Comparison of ENCODE assay signal across 7 mouse cellular contexts in genomic region chr2:151980355-151980693, GRCm38 (mm10). TPM values are rescaled to one million over a fixed set of nuclear protein-coding genes. Genes with fewer than 3 reads are reported as not detected.
A peak's percentile ranks its signal among the peaks of the same experiment; 100 is the strongest.
DNase-seq lines count a peak whose midpoint lies in the region; ATAC-seq lines count a peak whose summit lies in the region.

No protein-coding gene starts in this region.

- H3K4me1 ChIP-seq in megakaryocyte, embryonic 14.5 days, result peaks cover 54% of the 10 kb centered on the region
- H3K4me1 ChIP-seq in forebrain, embryonic 10.5 days, result peaks cover 56% of the 10 kb centered on the region
- peaks cover 29% of the 10 kb centered on the region for H3K4me1 ChIP-seq in limb, embryonic 13.5 days
- peaks cover 31% of the 10 kb centered on the region for H3K4me1 ChIP-seq in stomach, embryonic 16.5 days (ENCODE audit: control insufficient read depth, insufficient read depth, low read length)

- 40% methylated on average over 3 of the region's 3 CpGs for WGBS in forebrain, embryonic 10.5 days
- 38% methylated on average over 3 of the region's 3 CpGs for WGBS in limb, embryonic 13.5 days
- 48% methylated on average over 3 of the region's 3 CpGs for WGBS in stomach, embryonic 16.5 days

- peak overlapping the region; percentile 97 for H3K4me3 ChIP-seq in megakaryocyte, embryonic 14.5 days (replicated peaks)
- peak overlapping the region; percentile 79 for H3K4me3 ChIP-seq in forebrain, embryonic 10.5 days
- peak overlapping the region; percentile 69 for H3K4me3 ChIP-seq in limb, embryonic 13.5 days
- H3K4me3 ChIP-seq in stomach, embryonic 16.5 days (replicated peaks; ENCODE audit: low read length), result peak overlapping the region; percentile 88

- H3K4me2 ChIP-seq in limb, embryonic 13.5 days (replicated peaks), result peak overlapping the region; percentile 86
- peak overlapping the region; percentile 62 for H3K4me2 ChIP-seq in stomach, embryonic 16.5 days (ENCODE audit: low read depth, low read length)

- H3K36me3 ChIP-seq in megakaryocyte, embryonic 14.5 days (replicated peaks; ENCODE audit: low read length), result peaks cover 29% of the 10 kb centered on the region
- H3K36me3 ChIP-seq in forebrain, embryonic 10.5 days (replicated peaks), result peaks cover 31% of the 10 kb centered on the region
- no peaks in the 10 kb centered on the region for H3K36me3 ChIP-seq in limb, embryonic 13.5 days
- H3K36me3 ChIP-seq in stomach, embryonic 16.5 days (ENCODE audit: control insufficient read depth, insufficient read depth, low read length), result no peaks in the 10 kb centered on the region

- H3K27ac ChIP-seq in forebrain, embryonic 10.5 days, result peak overlapping the region; percentile 94
- H3K27ac ChIP-seq in limb, embryonic 13.5 days, result peak overlapping the region; percentile 28; the same call in 1 of the 2 replicates
- no peak overlapping the region for H3K27ac ChIP-seq in stomach, embryonic 16.5 days (ENCODE audit: low read length)

- peak overlapping the region; percentile 84 for H3K9ac ChIP-seq in limb, embryonic 13.5 days
- peak overlapping the region; percentile 92; the same call in 1 of the 2 replicates for H3K9ac ChIP-seq in stomach, embryonic 16.5 days (ENCODE audit: low read length)

- H3K27me3 ChIP-seq in megakaryocyte, embryonic 14.5 days (replicated peaks), result peaks cover 5% of the 10 kb centered on the region
- peaks cover 8% of the 10 kb centered on the region; the same call in 1 of the 2 replicates for H3K27me3 ChIP-seq in forebrain, embryonic 10.5 days (ENCODE audit: poor library complexity, severe bottlenecking)
- H3K27me3 ChIP-seq in limb, embryonic 13.5 days, result no peaks in the 10 kb centered on the region; the same call in 1 of the 2 replicates
- no peaks in the 10 kb centered on the region for H3K27me3 ChIP-seq in stomach, embryonic 16.5 days (ENCODE audit: control insufficient read depth, insufficient read depth, low read length)

- H3K9me3 ChIP-seq in megakaryocyte, embryonic 14.5 days, result no peaks in the 10 kb centered on the region
- H3K9me3 ChIP-seq in forebrain, embryonic 10.5 days, result no peaks in the 10 kb centered on the region
- no peaks in the 10 kb centered on the region for H3K9me3 ChIP-seq in limb, embryonic 13.5 days
- no peaks in the 10 kb centered on the region for H3K9me3 ChIP-seq in stomach, embryonic 16.5 days (replicated peaks; ENCODE audit: control insufficient read depth, low read length)

- no peak for ATAC-seq in megakaryocyte, adult 5-6 weeks (ENCODE audit: poor library complexity, severe bottlenecking)
- 0 out of 2 replicates have a peak, but pooled peaks have one; percentile 1 for ATAC-seq in limb, embryonic 13.5 days (ENCODE audit: low FRiP score, low read depth)
- no peak for ATAC-seq in stomach, embryonic 16.5 days (ENCODE audit: insufficient read depth, low FRiP score)

- DNase-seq in forebrain, embryonic 10.5 days (ENCODE audit: extremely low spot score, low spot score), result no peak
- DNase-seq in c-Kit-positive CD71-positive TER-119-positive erythroid progenitor cells, embryonic 14.5 days (ENCODE audit: low spot score), result no peak
- no peak for DNase-seq in retina, postnatal 1 day

RNA-seq across cellular contexts. Expression of gene Fam110a, which starts 0.3 kb away (rescaled TPM):
- 29.5 and 64.0 TPM in 2 replicates for polyA plus RNA-seq in megakaryocyte, embryonic 14.5 days (2012; ENCODE audit: insufficient read depth, low replicate concordance)
- 7.8 and 14.8 TPM in 2 replicates for total RNA-seq in megakaryocyte, adult 5-6 weeks (2015)
- 6.0 and 8.6 TPM in 2 replicates for total RNA-seq in megakaryocyte, adult 5-6 weeks (2017)
- 60.3 and 70.4 TPM in 2 replicates for polyA plus RNA-seq in forebrain, embryonic 10.5 days (2016; fragmentation: Nextera tagmentation; extraction: Ambion mirVana)
- polyA plus RNA-seq in limb, embryonic 13.5 days (2015; fragmentation: Nextera tagmentation; extraction: Ambion mirVana), result 23.0 and 25.4 TPM in 2 replicates
- 31.2 and 32.7 TPM in 2 replicates for polyA plus RNA-seq in stomach, embryonic 16.5 days (2015; fragmentation: Nextera tagmentation; extraction: Ambion mirVana)

RNA-seq across cellular contexts. Expression of gene Slc52a3, which starts 16.0 kb away (rescaled TPM):
- 0.27 and 1.5 TPM in 2 replicates for polyA plus RNA-seq in megakaryocyte, embryonic 14.5 days (2012; ENCODE audit: insufficient read depth, low replicate concordance)
- total RNA-seq in megakaryocyte, adult 5-6 weeks (2015), result 1.0 and 1.4 TPM in 2 replicates
- total RNA-seq in megakaryocyte, adult 5-6 weeks (2017), result 0.07 and 0.53 TPM in 2 replicates
- 0.69 and 0.79 TPM in 2 replicates for polyA plus RNA-seq in forebrain, embryonic 10.5 days (2016; fragmentation: Nextera tagmentation; extraction: Ambion mirVana)
- 1.6 and 1.8 TPM in 2 replicates for polyA plus RNA-seq in limb, embryonic 13.5 days (2015; fragmentation: Nextera tagmentation; extraction: Ambion mirVana)
- polyA plus RNA-seq in stomach, embryonic 16.5 days (2015; fragmentation: Nextera tagmentation; extraction: Ambion mirVana), result 13.9 and 21.8 TPM in 2 replicates
